11 mouse cellular contexts compared by ENCODE assay signal in the genomic region with DNA sequence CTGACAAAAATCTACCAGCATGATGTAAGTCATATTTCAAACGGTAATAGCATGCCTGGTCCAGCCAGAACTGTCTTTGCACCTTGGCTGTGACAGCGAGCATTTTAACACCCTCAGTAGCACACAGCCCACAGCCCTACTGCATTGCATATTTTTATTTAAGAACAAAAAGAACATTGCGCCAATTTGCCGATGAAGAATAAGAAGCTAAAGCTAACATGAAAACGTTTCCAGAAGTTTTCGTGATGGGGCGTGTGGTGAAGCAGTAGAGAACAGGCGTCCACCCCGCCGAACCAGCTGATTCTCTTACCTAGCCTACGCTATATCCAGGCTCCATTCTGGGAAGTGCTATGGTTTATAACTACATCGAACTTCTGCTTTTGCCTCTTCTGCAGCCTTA.
"Had no signal": no experiment of that assay in that cellular context is flagged by ENCODE, and none has a peak within 500 bp of the region (broad histone marks: within the 10 kb centered on the region; RNA-seq: fewer than 3 reads in every experiment).

No protein-coding gene starts in this region.

- DNase-seq: kidney, adult 8-10 months; kidney, postnatal 25 days; layer of hippocampus, postnatal 36 days; liver; liver, embryonic 13.5 days; liver, postnatal 0 days; lung, postnatal 14 days; thymus, postnatal 4 days had no signal

- ATAC-seq: inflammation-experienced regulatory T-cells, adult 6 months; intestine, postnatal 0 days; liver, postnatal 0 days; midbrain, embryonic 16.5 days had no signal
